Mouse (Mus musculus) embryonic fibroblast, embryonic 13.5 days (primary cell): Measurements from ENCODE around the gene Haus2.

ENCODE experiments used
- CTCF ChIP-seq: IDR thresholded peaks from 2 replicates; pipeline ENCODE4 v1.5.1; 2011; ENCODE audit warnings: mild to moderate bottlenecking, control low read depth, low read length, moderate library complexity, borderline replicate concordance; ENCODE audit not compliant: insufficient read depth
- POLR2A ChIP-seq: IDR thresholded peaks from 2 replicates; pipeline ENCODE4 v1.6.1; 2011; ENCODE audit warnings: low read depth, mild to moderate bottlenecking, control low read depth, low read length, moderate library complexity

DNA sequence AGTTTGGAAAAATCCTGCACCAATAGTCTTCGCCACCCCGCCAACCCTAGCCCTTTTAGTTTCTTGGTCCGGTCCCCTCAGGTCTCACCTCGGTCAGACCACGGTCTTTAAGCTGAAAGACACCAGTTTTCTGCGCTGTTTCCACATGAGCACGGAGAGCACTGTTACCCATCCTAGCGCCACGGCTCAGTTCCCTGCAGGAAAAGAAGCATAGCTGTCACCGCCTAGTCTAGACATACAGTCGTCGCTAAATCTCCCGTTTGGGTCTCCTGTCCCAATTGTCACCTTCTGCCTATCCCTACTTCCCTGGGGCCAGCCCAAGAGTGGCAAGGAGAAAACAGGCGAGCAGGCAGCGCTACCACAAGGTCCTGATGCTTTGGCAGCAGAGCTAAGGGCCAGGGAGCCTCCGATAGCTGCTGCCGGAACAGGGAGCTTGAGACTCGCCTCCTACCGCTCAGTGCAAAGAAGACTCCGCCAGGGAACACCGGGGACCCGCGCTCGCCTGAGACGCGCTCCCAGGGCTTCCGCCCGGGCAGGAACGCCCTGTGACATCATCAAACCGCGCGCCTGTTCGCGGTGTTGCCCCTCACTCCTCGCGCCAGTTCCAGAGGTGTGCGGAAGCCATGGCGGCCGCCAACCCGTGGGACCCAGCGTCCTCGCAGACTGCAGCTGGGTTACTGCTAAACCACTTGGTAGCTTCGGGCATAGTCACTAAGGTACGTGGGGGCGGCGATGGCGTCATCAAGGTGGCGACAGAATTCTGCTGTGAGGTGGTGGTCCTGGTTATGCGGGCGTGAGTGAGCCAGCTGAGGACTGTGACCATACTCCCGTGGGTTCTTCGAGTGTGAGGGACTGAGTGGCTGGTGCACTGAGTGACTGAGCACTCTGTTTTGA lies at the start of gene Haus2, which contains the start of gene Lrrc57:
- 0 out of 2 replicates have a peak, but pooled peaks have one; percentile 88 for TF ChIP-seq POLR2A
- TF ChIP-seq CTCF = no peak
